Mouse (Mus musculus): ENCODE data around the gene Btbd7. TPM values are rescaled to one million over a fixed set of nuclear protein-coding genes. Genes with fewer than 3 reads are reported as not detected.

Gene Btbd7
- polyA plus RNA-seq, 1 experiment from 2014 or later: 10.5 TPM

- Histone ChIP-seq H3K9ac (replicated peaks) (no peak overlapping the region), H3K4me2 (no peak overlapping the region), H3K4me3 (replicated peaks) (no peak overlapping the region), H3K27ac (replicated peaks) (no peak overlapping the region), H3K27me3 (replicated peaks) (no peaks in the 10 kb centered on the region), H3K4me1 (peaks cover 8% of the 10 kb centered on the region; the same call in 1 of the 2 replicates), H3K9me3 (replicated peaks) (no peaks in the 10 kb centered on the region), H3K36me3 (no peaks in the 10 kb centered on the region)
- ATAC-seq (ENCODE audit: low FRiP score): no peak
Observed at GRCm38 (mm10) chr12:102860806-102861205, 17.5 kb downstream of the Btbd7 start.

- ATAC-seq (ENCODE audit: low FRiP score): no peak
- no peak overlapping the region for H3K27ac ChIP-seq (replicated peaks)
- H3K4me2 ChIP-seq: no peak overlapping the region
- H3K9ac ChIP-seq (replicated peaks): no peak overlapping the region
- H3K9me3 ChIP-seq (replicated peaks): no peaks in the 10 kb centered on the region
- H3K36me3 ChIP-seq: peaks cover 14% of the 10 kb centered on the region
- H3K27me3 ChIP-seq (replicated peaks): no peaks in the 10 kb centered on the region
- H3K4me1 ChIP-seq: no peaks in the 10 kb centered on the region
- no peak overlapping the region for H3K4me3 ChIP-seq (replicated peaks)
- WGBS: 98% methylated on average over 9 of the region's 9 CpGs
Observed at GRCm38 (mm10) chr12:102838271-102838670, 40.0 kb downstream of the Btbd7 start.

- WGBS: 83% methylated on average over 1 of the region's 1 CpGs
- ATAC-seq (ENCODE audit: low FRiP score): no peak
- H3K4me2 ChIP-seq: no peak overlapping the region
- no peak overlapping the region for H3K27ac ChIP-seq (replicated peaks)
- H3K9ac ChIP-seq (replicated peaks): no peak overlapping the region
- no peaks in the 10 kb centered on the region for H3K27me3 ChIP-seq (replicated peaks)
- H3K4me3 ChIP-seq (replicated peaks): no peak overlapping the region
- H3K36me3 ChIP-seq: peaks cover 4% of the 10 kb centered on the region
- no peaks in the 10 kb centered on the region for H3K9me3 ChIP-seq (replicated peaks)
- H3K4me1 ChIP-seq: no peaks in the 10 kb centered on the region; the same call in 1 of the 2 replicates
Observed at GRCm38 (mm10) chr12:102832746-102833300, 45.4 kb downstream of the Btbd7 start.

- no peak for ATAC-seq (ENCODE audit: low FRiP score)
- H3K4me3 ChIP-seq (replicated peaks): no peak overlapping the region
- no peak overlapping the region for H3K4me2 ChIP-seq
- no peaks in the 10 kb centered on the region for H3K9me3 ChIP-seq (replicated peaks)
- 77% methylated on average over 1 of the region's 1 CpGs for WGBS
- no peak overlapping the region for H3K27ac ChIP-seq (replicated peaks)
- no peaks in the 10 kb centered on the region for H3K27me3 ChIP-seq (replicated peaks)
- no peaks in the 10 kb centered on the region; the same call in 1 of the 2 replicates for H3K4me1 ChIP-seq
- H3K9ac ChIP-seq (replicated peaks): no peak overlapping the region
- H3K36me3 ChIP-seq: no peaks in the 10 kb centered on the region
Observed at GRCm38 (mm10) chr12:102831888-102832287, 46.4 kb downstream of the Btbd7 start.

- WGBS: 89% methylated on average over 1 of the region's 1 CpGs
- no peak overlapping the region for H3K9ac ChIP-seq (replicated peaks)
- no peaks in the 10 kb centered on the region for H3K9me3 ChIP-seq (replicated peaks)
- H3K36me3 ChIP-seq: no peaks in the 10 kb centered on the region
- no peaks in the 10 kb centered on the region for H3K27me3 ChIP-seq (replicated peaks)
- no peak for ATAC-seq (ENCODE audit: low FRiP score)
- no peak overlapping the region for H3K27ac ChIP-seq (replicated peaks)
- H3K4me1 ChIP-seq: no peaks in the 10 kb centered on the region
- no peak overlapping the region for H3K4me3 ChIP-seq (replicated peaks)
- H3K4me2 ChIP-seq: no peak overlapping the region
Observed at GRCm38 (mm10) chr12:102827119-102827518, 51.2 kb downstream of the Btbd7 start.

GRCm38 (mm10) chr12:102826399-102826798 lies 51.9 kb downstream of the Btbd7 start:
- H3K36me3 ChIP-seq: no peaks in the 10 kb centered on the region
- no peak overlapping the region for H3K4me2 ChIP-seq
- no peak overlapping the region for H3K9ac ChIP-seq (replicated peaks)
- WGBS: 93% methylated on average over 1 of the region's 1 CpGs
- no peaks in the 10 kb centered on the region for H3K4me1 ChIP-seq
- no peaks in the 10 kb centered on the region for H3K9me3 ChIP-seq (replicated peaks)
- H3K4me3 ChIP-seq (replicated peaks): no peak overlapping the region
- H3K27ac ChIP-seq (replicated peaks): no peak overlapping the region
- no peaks in the 10 kb centered on the region for H3K27me3 ChIP-seq (replicated peaks)
- ATAC-seq (ENCODE audit: low FRiP score): no peak

GRCm38 (mm10) chr12:102814858-102815257 lies 63.4 kb downstream of the Btbd7 start:
- no peaks in the 10 kb centered on the region for H3K9me3 ChIP-seq (replicated peaks)
- no peak overlapping the region for H3K27ac ChIP-seq (replicated peaks)
- no peaks in the 10 kb centered on the region for H3K27me3 ChIP-seq (replicated peaks)
- H3K4me2 ChIP-seq: no peak overlapping the region
- no peak overlapping the region for H3K9ac ChIP-seq (replicated peaks)
- WGBS: 77% methylated on average over 1 of the region's 1 CpGs
- ATAC-seq (ENCODE audit: low FRiP score): no peak
- H3K4me1 ChIP-seq: no peaks in the 10 kb centered on the region
- peaks cover 15% of the 10 kb centered on the region; the same call in 1 of the 2 replicates for H3K36me3 ChIP-seq
- H3K4me3 ChIP-seq (replicated peaks): no peak overlapping the region

- peaks cover 8% of the 10 kb centered on the region; the same call in 1 of the 2 replicates for H3K36me3 ChIP-seq
- no peak overlapping the region for H3K4me3 ChIP-seq (replicated peaks)
- no peak overlapping the region for H3K27ac ChIP-seq (replicated peaks)
- H3K9me3 ChIP-seq (replicated peaks): no peaks in the 10 kb centered on the region
- H3K9ac ChIP-seq (replicated peaks): no peak overlapping the region
- H3K27me3 ChIP-seq (replicated peaks): no peaks in the 10 kb centered on the region
- no peaks in the 10 kb centered on the region for H3K4me1 ChIP-seq
- no peak overlapping the region for H3K4me2 ChIP-seq
- no peak for ATAC-seq (ENCODE audit: low FRiP score)
- WGBS: 100% methylated on average over 2 of the region's 2 CpGs
Observed at GRCm38 (mm10) chr12:102799528-102799927, 78.7 kb downstream of the Btbd7 start.

- Histone ChIP-seq H3K9ac (replicated peaks) (no peak overlapping the region), H3K27ac (replicated peaks) (no peak overlapping the region), H3K36me3 (peaks cover 76% of the 10 kb centered on the region), H3K4me1 (no peaks in the 10 kb centered on the region), H3K4me2 (no peak overlapping the region), H3K9me3 (replicated peaks) (no peaks in the 10 kb centered on the region), H3K4me3 (replicated peaks) (no peak overlapping the region), H3K27me3 (replicated peaks) (no peaks in the 10 kb centered on the region)
- no peak for ATAC-seq (ENCODE audit: low FRiP score)
- WGBS: 87% methylated on average over 7 of the region's 7 CpGs
Observed at GRCm38 (mm10) chr12:102787927-102788326, 90.3 kb downstream of the Btbd7 start.

- H3K4me2 ChIP-seq: no peak overlapping the region
- no peak for ATAC-seq (ENCODE audit: low FRiP score)
- H3K27me3 ChIP-seq (replicated peaks): no peaks in the 10 kb centered on the region
- no peaks in the 10 kb centered on the region for H3K9me3 ChIP-seq (replicated peaks)
- no peak overlapping the region for H3K4me3 ChIP-seq (replicated peaks)
- no peak overlapping the region for H3K27ac ChIP-seq (replicated peaks)
- no peaks in the 10 kb centered on the region for H3K4me1 ChIP-seq
- no peak overlapping the region for H3K9ac ChIP-seq (replicated peaks)
- 85% methylated on average over 5 of the region's 5 CpGs for WGBS
- H3K36me3 ChIP-seq: peaks cover 67% of the 10 kb centered on the region
Observed at GRCm38 (mm10) chr12:102785593-102785985, 92.7 kb downstream of the Btbd7 start.

GRCm38 (mm10) chr12:102784899-102785592 lies 93.2 kb downstream of the Btbd7 start:
- Histone ChIP-seq H3K4me1 (no peaks in the 10 kb centered on the region), H3K4me2 (no peak overlapping the region), H3K9ac (replicated peaks) (no peak overlapping the region), H3K27me3 (replicated peaks) (no peaks in the 10 kb centered on the region), H3K9me3 (replicated peaks) (no peaks in the 10 kb centered on the region), H3K36me3 (peaks cover 61% of the 10 kb centered on the region), H3K4me3 (replicated peaks) (no peak overlapping the region), H3K27ac (replicated peaks) (no peak overlapping the region)
- ATAC-seq (ENCODE audit: low FRiP score): no peak
- WGBS: 92% methylated on average over 19 of the region's 19 CpGs

GRCm38 (mm10) chr12:102782841-102783240 lies 95.4 kb downstream of the Btbd7 start:
- no peaks in the 10 kb centered on the region for H3K27me3 ChIP-seq (replicated peaks)
- H3K9me3 ChIP-seq (replicated peaks): no peaks in the 10 kb centered on the region
- no peak for ATAC-seq (ENCODE audit: low FRiP score)
- no peaks in the 10 kb centered on the region for H3K4me1 ChIP-seq
- no peak overlapping the region for H3K4me2 ChIP-seq
- H3K9ac ChIP-seq (replicated peaks): no peak overlapping the region
- no peak overlapping the region for H3K4me3 ChIP-seq (replicated peaks)
- 94% methylated on average over 5 of the region's 5 CpGs for WGBS
- H3K27ac ChIP-seq (replicated peaks): no peak overlapping the region
- H3K36me3 ChIP-seq: peaks cover 49% of the 10 kb centered on the region
